Mouse (Mus musculus): Measurements from ENCODE around the gene Eef1akmt3. TPM values are rescaled to one million over a fixed set of nuclear protein-coding genes. Genes with fewer than 3 reads are reported as not detected.

Gene Eef1akmt3
- polyA plus RNA-seq, 1 experiment, result 0.34 TPM

DNA sequence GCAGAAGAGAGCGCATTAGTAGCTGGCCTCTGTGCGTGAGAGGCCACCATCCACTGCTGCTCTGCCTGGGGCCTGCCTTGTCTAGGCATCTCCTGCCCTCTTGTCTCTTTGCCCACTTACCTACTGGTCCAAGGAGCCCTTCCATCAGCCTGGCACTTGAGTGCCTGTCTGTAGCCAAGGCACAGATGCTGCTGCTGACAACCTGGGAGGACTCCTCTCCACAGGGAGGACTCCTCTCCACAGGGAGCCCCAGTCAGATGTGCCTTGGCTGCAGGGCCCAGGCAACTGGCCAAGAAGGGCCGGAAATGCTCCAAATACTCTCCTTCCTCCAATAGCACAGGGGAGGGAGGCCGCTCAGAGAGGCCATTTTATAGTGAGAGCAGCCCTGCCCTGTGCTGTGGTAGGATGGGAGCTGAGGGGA lies 54.8 kb downstream of the Eef1akmt3 start:
- Histone ChIP-seq H3K4me1 (ENCODE audit: control insufficient read depth, insufficient read depth, low read length) (peaks cover 73% of the 10 kb centered on the region), H3K27ac (ENCODE audit: insufficient read depth, low read depth, low read length) (peak overlapping the region; percentile 68), H3K4me3 (ENCODE audit: insufficient read depth, low read length) (no peak overlapping the region)
- TF ChIP-seq CTCF (IDR thresholded peaks at IDR 0.05; ENCODE audit: low read depth, low read length) (no peak), POLR2A (IDR thresholded peaks at IDR 0.05; ENCODE audit: borderline replicate concordance, low read depth, low read length) (no peak)

- no peak overlapping the region for H3K4me3 ChIP-seq (ENCODE audit: insufficient read depth, low read length)
- H3K27ac ChIP-seq (ENCODE audit: insufficient read depth, low read depth, low read length), result no peak overlapping the region
- TF ChIP-seq POLR2A (IDR thresholded peaks at IDR 0.05; ENCODE audit: borderline replicate concordance, low read depth, low read length) (no peak), CTCF (IDR thresholded peaks at IDR 0.05; ENCODE audit: low read depth, low read length) (no peak)
- H3K4me1 ChIP-seq (ENCODE audit: control insufficient read depth, insufficient read depth, low read length), result peaks cover 81% of the 10 kb centered on the region
These were observed 55.7 kb downstream of the Eef1akmt3 start for GRCm38 (mm10) chr10:126985579-126985978.

DNA sequence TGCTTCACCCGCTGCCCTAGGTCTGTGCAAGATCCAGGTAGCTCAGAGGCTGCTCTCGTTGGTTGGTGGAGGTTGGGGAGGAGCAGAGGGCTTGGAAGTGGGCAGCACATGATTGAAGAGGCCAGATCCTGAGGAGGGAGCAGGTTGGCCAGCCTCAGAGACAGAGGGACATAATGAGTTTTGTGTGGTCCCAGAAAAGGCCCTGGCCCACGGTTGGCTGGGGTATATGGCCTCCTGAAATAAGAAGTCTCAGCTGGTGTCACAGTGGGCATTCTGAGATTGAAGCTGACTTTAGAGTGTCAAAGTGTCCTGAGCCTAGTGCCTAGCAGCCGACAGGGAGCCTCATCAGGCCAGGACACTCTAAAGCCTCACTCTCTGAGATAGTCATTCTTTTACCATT lies 56.2 kb downstream of the Eef1akmt3 start:
- H3K4me3 ChIP-seq (ENCODE audit: insufficient read depth, low read length), result no peak overlapping the region
- no peak for TF ChIP-seq CTCF (IDR thresholded peaks at IDR 0.05; ENCODE audit: low read depth, low read length)
- no peak for TF ChIP-seq POLR2A (IDR thresholded peaks at IDR 0.05; ENCODE audit: borderline replicate concordance, low read depth, low read length)
- H3K4me1 ChIP-seq (ENCODE audit: control insufficient read depth, insufficient read depth, low read length), result peaks cover 81% of the 10 kb centered on the region
- H3K27ac ChIP-seq (ENCODE audit: insufficient read depth, low read depth, low read length), result no peak overlapping the region

DNA sequence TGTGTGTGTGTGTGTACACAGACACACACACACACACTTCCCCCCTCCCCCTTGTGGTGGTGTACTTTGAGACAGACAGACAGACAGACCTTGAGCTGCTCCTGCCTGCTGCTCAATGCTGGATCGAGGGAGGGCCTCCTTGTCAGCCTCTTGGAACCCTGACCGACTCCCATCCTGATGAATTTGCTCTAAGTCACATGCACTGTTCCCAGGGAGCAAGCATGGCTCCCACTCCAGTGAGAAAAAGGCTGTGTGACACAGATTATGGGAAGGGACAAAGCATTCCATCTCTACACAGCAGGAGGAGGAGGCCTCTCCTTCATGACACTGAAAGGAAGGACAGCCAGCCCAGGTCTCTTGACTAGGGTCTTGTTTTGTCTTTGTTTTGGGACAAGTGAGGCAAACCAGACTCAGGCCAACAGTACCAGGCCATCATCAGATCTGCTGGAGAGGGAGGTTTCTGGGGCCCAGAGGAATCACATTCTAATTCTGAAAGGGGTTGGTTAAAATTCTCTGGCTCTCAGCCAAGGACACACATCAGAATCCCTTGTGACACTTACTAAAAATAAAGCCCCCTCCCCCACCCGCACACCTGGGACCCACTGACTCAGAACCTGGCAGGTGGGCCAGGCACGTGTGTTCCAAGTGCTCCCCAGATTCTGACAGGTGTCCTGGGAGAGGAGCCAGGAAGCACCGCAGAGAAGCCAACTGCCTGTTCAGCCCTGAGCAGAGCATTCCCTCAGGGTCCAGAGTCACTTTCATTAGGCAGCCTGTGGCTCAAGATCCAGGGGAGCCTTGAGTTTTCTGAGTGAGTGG lies 56.9 kb downstream of the Eef1akmt3 start:
- no peak overlapping the region for H3K27ac ChIP-seq (ENCODE audit: insufficient read depth, low read depth, low read length)
- peaks cover 78% of the 10 kb centered on the region for H3K4me1 ChIP-seq (ENCODE audit: control insufficient read depth, insufficient read depth, low read length)
- H3K4me3 ChIP-seq (ENCODE audit: insufficient read depth, low read length), result no peak overlapping the region
- TF ChIP-seq CTCF (IDR thresholded peaks at IDR 0.05; ENCODE audit: low read depth, low read length) (no peak), POLR2A (IDR thresholded peaks at IDR 0.05; ENCODE audit: borderline replicate concordance, low read depth, low read length) (no peak)

- H3K4me1 ChIP-seq (ENCODE audit: control insufficient read depth, insufficient read depth, low read length), result peaks cover 69% of the 10 kb centered on the region
- TF ChIP-seq POLR2A (IDR thresholded peaks at IDR 0.05; ENCODE audit: borderline replicate concordance, low read depth, low read length) (no peak), CTCF (IDR thresholded peaks at IDR 0.05; ENCODE audit: low read depth, low read length) (no peak)
- no peak overlapping the region for H3K4me3 ChIP-seq (ENCODE audit: insufficient read depth, low read length)
- no peak overlapping the region for H3K27ac ChIP-seq (ENCODE audit: insufficient read depth, low read depth, low read length)
These were observed 58.1 kb downstream of the Eef1akmt3 start for GRCm38 (mm10) chr10:126983193-126983725.

GRCm38 (mm10) chr10:126981746-126982145 lies 59.6 kb downstream of the Eef1akmt3 start:
- no peak for TF ChIP-seq CTCF (IDR thresholded peaks at IDR 0.05; ENCODE audit: low read depth, low read length)
- TF ChIP-seq POLR2A (IDR thresholded peaks at IDR 0.05; ENCODE audit: borderline replicate concordance, low read depth, low read length), result no peak
- Histone ChIP-seq H3K4me1 (ENCODE audit: control insufficient read depth, insufficient read depth, low read length) (peaks cover 54% of the 10 kb centered on the region), H3K27ac (ENCODE audit: insufficient read depth, low read depth, low read length) (no peak overlapping the region), H3K4me3 (ENCODE audit: insufficient read depth, low read length) (no peak overlapping the region)

Other genes starting within 250 kb of the Eef1akmt3 start
- gene Atp23, start 140.2 kb downstream of the Eef1akmt3 start, polyA plus RNA-seq (2012; ENCODE audit: insufficient read depth, insufficient read length, missing spikeins), result 3.7 and 5.0 TPM in 2 replicates
- 117 and 123 TPM in 2 replicates for gene Ctdsp2, start 62.8 kb downstream of the Eef1akmt3 start, polyA plus RNA-seq (2012; ENCODE audit: insufficient read depth, insufficient read length, missing spikeins)
- gene Avil, start 40.8 kb downstream of the Eef1akmt3 start, polyA plus RNA-seq (2012; ENCODE audit: insufficient read depth, insufficient read length, missing spikeins), result not detected in 2 replicates
- 12.9 and 16.4 TPM in 2 replicates for gene Tsfm, start 10.7 kb downstream of the Eef1akmt3 start, polyA plus RNA-seq (2012; ENCODE audit: insufficient read depth, insufficient read length, missing spikeins)
- 3.1 and 4.3 TPM in 2 replicates for gene Mettl1, start 99 bp downstream of the Eef1akmt3 start, polyA plus RNA-seq (2012; ENCODE audit: insufficient read depth, insufficient read length, missing spikeins)
- gene Cyp27b1, start 6.7 kb upstream of the Eef1akmt3 start, polyA plus RNA-seq (2012; ENCODE audit: insufficient read depth, insufficient read length, missing spikeins), result not detected in 2 replicates
- 1.2 and 1.7 TPM in 2 replicates for gene March9, start 18.7 kb upstream of the Eef1akmt3 start, polyA plus RNA-seq (2012; ENCODE audit: insufficient read depth, insufficient read length, missing spikeins)
- 161 and 187 TPM in 2 replicates for gene Cdk4, start 22.0 kb upstream of the Eef1akmt3 start, polyA plus RNA-seq (2012; ENCODE audit: insufficient read depth, insufficient read length, missing spikeins)
- 116 and 126 TPM in 2 replicates for gene Tspan31, start 28.8 kb upstream of the Eef1akmt3 start, polyA plus RNA-seq (2012; ENCODE audit: insufficient read depth, insufficient read length, missing spikeins)
- 0.85 and 2.0 TPM in 2 replicates for gene Agap2, start 33.8 kb upstream of the Eef1akmt3 start, polyA plus RNA-seq (2012; ENCODE audit: insufficient read depth, insufficient read length, missing spikeins)
- 164 and 167 TPM in 2 replicates for gene Os9, start 79.6 kb upstream of the Eef1akmt3 start, polyA plus RNA-seq (2012; ENCODE audit: insufficient read depth, insufficient read length, missing spikeins)
- 42.2 and 50.6 TPM in 2 replicates for gene B4galnt1, start 123.7 kb upstream of the Eef1akmt3 start, polyA plus RNA-seq (2012; ENCODE audit: insufficient read depth, insufficient read length, missing spikeins)
- gene Slc26a10, start 139.1 kb upstream of the Eef1akmt3 start, polyA plus RNA-seq (2012; ENCODE audit: insufficient read depth, insufficient read length, missing spikeins), result not detected in 2 replicates
- 1.3 TPM in 1 of 2 replicates, not detected in the other for gene Arhgef25, start 148.6 kb upstream of the Eef1akmt3 start, polyA plus RNA-seq (2012; ENCODE audit: insufficient read depth, insufficient read length, missing spikeins)
- gene Dtx3, start 154.2 kb upstream of the Eef1akmt3 start, polyA plus RNA-seq (2012; ENCODE audit: insufficient read depth, insufficient read length, missing spikeins), result 60.1 and 68.7 TPM in 2 replicates
- 34.5 and 35.0 TPM in 2 replicates for gene Pip4k2c, start 170.1 kb upstream of the Eef1akmt3 start, polyA plus RNA-seq (2012; ENCODE audit: insufficient read depth, insufficient read length, missing spikeins)
- gene Kif5a, start 221.8 kb upstream of the Eef1akmt3 start, polyA plus RNA-seq (2012; ENCODE audit: insufficient read depth, insufficient read length, missing spikeins), result 2.3 and 2.5 TPM in 2 replicates
- 119 and 121 TPM in 2 replicates for gene Dctn2, start 224.9 kb upstream of the Eef1akmt3 start, polyA plus RNA-seq (2012; ENCODE audit: insufficient read depth, insufficient read length, missing spikeins)
- gene Mbd6, start 247.5 kb upstream of the Eef1akmt3 start, polyA plus RNA-seq (2012; ENCODE audit: insufficient read depth, insufficient read length, missing spikeins), result 45.8 and 53.4 TPM in 2 replicates